Mouse (Mus musculus) hindbrain, embryonic 13.5 days (tissue): ENCODE results near the gene Tmem63b. TPM values are rescaled to one million over a fixed set of nuclear protein-coding genes. Genes with fewer than 3 reads are reported as not detected.

Experiments used
- ATAC-seq: fragments of 200-750 bp; cut with Nextera tagmentation; 2 replicates; pipeline ENCODE4 v1.8.0; 2017; ENCODE audit warnings: moderate TSS enrichment; ENCODE audit not compliant: low FRiP score
- H3K27ac ChIP-seq: fragments of 300-500 bp; sonication (generic); 2 replicates; pipeline ENCODE4 v1.5.1; 2015; ENCODE audit warnings: inconsistent platforms, mild to moderate bottlenecking, moderate library complexity
- H3K27me3 ChIP-seq: fragments of 300-500 bp; sonication (generic); 2 replicates; pipeline ENCODE4 v1.6.1; 2015; ENCODE audit warnings: mild to moderate bottlenecking, inconsistent platforms
- H3K36me3 ChIP-seq: fragments of 300-500 bp; sonication (generic); 2 replicates; pipeline ENCODE4 v1.6.1; 2015; ENCODE audit warnings: mild to moderate bottlenecking, inconsistent platforms
- H3K4me1 ChIP-seq: fragments of 300-500 bp; sonication (generic); replicated peaks from 2 replicates; pipeline ENCODE4 v1.6.1; 2015; ENCODE audit warnings: inconsistent platforms
- H3K4me2 ChIP-seq: fragments of 300-500 bp; sonication (generic); 2 replicates; pipeline ENCODE4 v1.6.1; 2015; ENCODE audit warnings: inconsistent platforms, mild to moderate bottlenecking, moderate library complexity
- H3K4me3 ChIP-seq: fragments of 300-500 bp; sonication (generic); 2 replicates; pipeline ENCODE4 v1.5.1; 2015; ENCODE audit warnings: mild to moderate bottlenecking, inconsistent platforms
- H3K9ac ChIP-seq: fragments of 300-500 bp; sonication (generic); 2 replicates; pipeline ENCODE4 v1.6.1; 2015; ENCODE audit warnings: mild to moderate bottlenecking, inconsistent platforms
- H3K9me3 ChIP-seq: fragments of 300-500 bp; sonication (generic); 2 replicates; pipeline ENCODE4 v1.6.1; 2016; ENCODE audit warnings: inconsistent platforms
- WGBS: fragments of 180-500 bp; shearing (Covaris S2); methylation state at CpG from one replicate; pipeline ENCODE4 v1.1.7; 2015; 5-methylcytosine and 5-hydroxymethylcytosine counted together
- polyA plus RNA-seq: library from polyadenylated mRNA; unstranded; fragments of >200 nt; fragmentation: Nextera tagmentation; extraction: Ambion mirVana; gene quantifications from 2 replicates; pipeline ENCODE4 v1.2.1, GENCODE M21; 2015

Gene Tmem63b
- polyA plus RNA-seq, 1 experiment from 2014 or later, result 123 TPM

DNA sequence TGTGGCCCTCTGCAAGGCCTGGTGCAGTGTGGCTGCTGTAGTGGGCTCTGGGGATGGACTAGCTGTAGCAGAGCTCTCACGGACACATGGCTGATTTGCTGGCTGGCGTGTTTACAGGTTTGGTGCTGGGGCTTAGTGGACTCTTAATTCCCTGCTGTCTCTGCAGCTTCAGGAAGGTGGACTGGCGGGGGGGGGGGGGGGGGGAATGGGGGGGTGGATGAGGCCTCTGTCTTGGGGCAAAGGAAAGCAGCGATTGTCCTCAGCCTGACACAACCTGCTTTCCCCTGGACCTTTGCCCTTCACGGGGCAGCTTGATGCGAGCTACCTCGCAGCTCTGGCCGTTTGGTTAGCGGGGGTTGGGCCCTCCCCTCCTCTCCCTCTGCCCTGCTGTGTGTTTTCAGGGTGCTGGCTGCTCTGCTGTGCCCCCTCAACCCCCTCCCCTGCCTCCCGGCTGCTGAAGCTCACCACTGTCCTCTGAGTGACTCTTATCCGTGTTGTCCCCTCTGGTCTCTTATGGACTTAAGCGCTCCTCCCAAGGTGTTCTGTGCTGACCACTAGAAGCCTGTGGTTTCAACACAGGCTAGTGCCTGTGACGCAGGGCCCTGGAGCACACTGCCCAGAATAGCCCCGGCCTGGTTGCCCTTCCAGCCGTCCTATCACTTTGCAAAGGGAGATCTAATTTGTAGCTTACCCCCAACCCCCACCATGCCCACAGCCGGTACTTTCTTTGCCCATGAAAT, 14.0 kb upstream of the Tmem63b start:
- Histone ChIP-seq H3K4me2 (no peak overlapping the region), H3K9ac (peak overlapping the region; percentile 47), H3K27me3 (no peaks in the 10 kb centered on the region), H3K9me3 (no peaks in the 10 kb centered on the region), H3K27ac (no peak overlapping the region; the same call in 1 of the 2 replicates), H3K36me3 (peaks cover 23% of the 10 kb centered on the region), H3K4me3 (no peak overlapping the region), H3K4me1 (0 out of 2 replicates have a peak, but pooled peaks cover 8% of the 10 kb centered on the region)
- WGBS, result 63% methylated on average over 9 of the region's 16 CpGs
- ATAC-seq, result no peak

DNA sequence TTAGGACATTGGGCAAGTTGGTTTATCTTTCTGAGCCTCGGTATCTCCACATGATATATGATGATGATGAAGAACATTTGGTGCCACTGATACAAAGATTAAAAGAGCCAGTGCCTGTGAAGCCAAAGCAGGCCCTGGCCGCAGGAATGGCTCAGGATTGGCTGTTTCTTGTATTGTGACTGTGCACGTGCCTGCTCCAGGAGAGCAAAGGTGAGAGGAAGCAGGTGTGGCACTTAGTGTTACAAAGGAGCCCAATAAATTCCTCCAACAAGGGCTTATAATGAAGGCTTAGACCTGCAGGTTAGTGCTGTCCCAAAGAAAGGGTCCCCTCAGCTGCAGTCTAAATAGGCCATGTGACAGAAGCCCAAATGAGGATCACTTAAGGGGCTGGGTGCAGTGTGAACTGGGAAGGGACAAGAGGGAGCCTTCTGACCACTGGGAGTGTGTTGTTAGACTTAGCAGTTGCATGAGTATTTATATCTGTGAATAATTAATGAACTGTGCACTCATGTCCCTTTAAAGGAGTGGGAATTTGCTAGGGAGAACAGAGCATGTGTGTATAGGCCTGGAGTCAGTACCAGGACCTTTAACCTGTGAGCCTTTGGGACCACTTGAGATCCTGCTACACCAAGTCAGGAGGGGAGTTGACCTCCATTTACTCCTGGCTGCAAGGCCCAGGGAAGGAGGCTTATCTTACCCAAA, 12.5 kb upstream of the Tmem63b start:
- no peak overlapping the region for H3K4me2 ChIP-seq
- peaks cover 23% of the 10 kb centered on the region for H3K36me3 ChIP-seq
- H3K4me1 ChIP-seq, result 0 out of 2 replicates have a peak, but pooled peaks cover 8% of the 10 kb centered on the region
- H3K4me3 ChIP-seq, result no peak overlapping the region
- whole genome bisulfite sequencing, result 94% methylated on average over 3 of the region's 3 CpGs
- no peak for ATAC-seq
- H3K9me3 ChIP-seq, result no peaks in the 10 kb centered on the region
- H3K27ac ChIP-seq, result no peak overlapping the region
- H3K27me3 ChIP-seq, result no peaks in the 10 kb centered on the region
- H3K9ac ChIP-seq, result no peak overlapping the region

- no peak for ATAC-seq
- WGBS, result 90% methylated on average over 6 of the region's 6 CpGs
- no peak overlapping the region for H3K4me3 ChIP-seq
- no peak overlapping the region for H3K9ac ChIP-seq
- H3K9me3 ChIP-seq, result no peaks in the 10 kb centered on the region
- H3K36me3 ChIP-seq, result peaks cover 23% of the 10 kb centered on the region
- no peak overlapping the region for H3K4me2 ChIP-seq
- 0 out of 2 replicates have a peak, but pooled peaks cover 8% of the 10 kb centered on the region for H3K4me1 ChIP-seq
- no peak overlapping the region for H3K27ac ChIP-seq
- no peaks in the 10 kb centered on the region for H3K27me3 ChIP-seq
These were observed 11.7 kb upstream of the Tmem63b start for GRCm38 (mm10) chr17:45698368-45698767.

- H3K4me1 ChIP-seq, result 0 out of 2 replicates have a peak, but pooled peaks cover 8% of the 10 kb centered on the region
- H3K9me3 ChIP-seq, result no peaks in the 10 kb centered on the region
- no peaks in the 10 kb centered on the region for H3K27me3 ChIP-seq
- no peak overlapping the region for H3K27ac ChIP-seq
- no peak overlapping the region for H3K9ac ChIP-seq
- no peak for ATAC-seq
- H3K4me3 ChIP-seq, result no peak overlapping the region
- H3K36me3 ChIP-seq, result peaks cover 23% of the 10 kb centered on the region
- 94% methylated on average over 9 of the region's 9 CpGs for WGBS
- no peak overlapping the region for H3K4me2 ChIP-seq
These were observed 10.3 kb upstream of the Tmem63b start for GRCm38 (mm10) chr17:45696981-45697380.

DNA sequence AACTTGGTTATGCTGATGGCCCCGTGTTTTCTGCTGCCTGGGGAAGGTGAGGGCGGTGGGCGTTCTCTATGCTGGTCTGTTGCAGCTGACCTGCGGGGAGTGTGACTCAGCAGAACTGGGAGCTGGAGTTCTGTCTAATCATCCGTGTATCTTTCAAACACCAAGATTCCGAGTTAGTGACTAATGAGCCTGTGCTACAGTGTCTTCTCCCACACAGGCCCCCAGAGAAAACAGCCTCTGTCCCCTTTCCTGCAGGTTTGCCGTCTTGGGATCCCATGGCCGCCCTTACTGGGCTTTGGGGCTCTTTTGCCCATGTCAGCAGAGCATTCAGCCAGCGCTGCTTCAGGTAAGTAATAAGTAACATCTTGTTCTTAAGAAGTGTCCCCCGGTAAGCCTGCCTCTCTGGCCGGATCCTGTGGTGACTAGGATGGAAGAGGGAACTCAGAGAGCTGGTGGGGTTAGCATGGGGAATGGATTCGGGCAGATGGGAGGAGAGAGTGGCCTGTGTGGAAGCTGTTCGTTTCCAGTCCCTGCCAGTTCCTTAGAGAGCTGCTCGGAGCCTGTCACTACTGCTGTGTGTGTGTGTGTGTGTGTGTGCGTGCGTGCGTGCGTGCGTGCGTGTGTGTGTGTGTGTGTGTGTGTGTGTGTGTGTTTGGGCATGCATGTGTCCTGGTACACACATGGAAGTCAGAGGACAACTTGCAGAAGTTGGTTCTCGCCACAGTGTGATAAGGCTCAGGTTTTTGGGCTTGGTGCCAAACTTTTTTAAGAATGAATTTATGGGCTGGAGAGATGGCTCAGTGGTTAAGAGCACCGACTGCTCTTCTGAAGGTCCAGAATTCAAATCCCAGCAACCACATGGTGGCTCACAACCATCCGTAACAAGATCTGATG, 8.8 kb upstream of the Tmem63b start:
- WGBS, result 81% methylated on average over 23 of the region's 23 CpGs
- H3K9ac ChIP-seq, result no peak overlapping the region

GRCm38 (mm10) chr17:45693812-45694565, 7.3 kb upstream of the Tmem63b start:
- peaks cover 20% of the 10 kb centered on the region for H3K36me3 ChIP-seq
- H3K4me3 ChIP-seq, result no peak overlapping the region
- H3K27ac ChIP-seq, result no peak overlapping the region
- H3K4me1 ChIP-seq, result no peaks in the 10 kb centered on the region
- 89% methylated on average over 18 of the region's 18 CpGs for WGBS
- H3K9me3 ChIP-seq, result no peaks in the 10 kb centered on the region
- no peak overlapping the region for H3K4me2 ChIP-seq
- peak overlapping the region; percentile 8; the same call in 1 of the 2 replicates for H3K9ac ChIP-seq
- no peaks in the 10 kb centered on the region for H3K27me3 ChIP-seq
- no peak for ATAC-seq

More for the DNA sequence above, 8.8 kb upstream of the Tmem63b start:
- ATAC-seq, result no peak
- no peak overlapping the region for H3K4me2 ChIP-seq
- H3K27me3 ChIP-seq, result no peaks in the 10 kb centered on the region
- peaks cover 23% of the 10 kb centered on the region for H3K36me3 ChIP-seq
- H3K4me3 ChIP-seq, result no peak overlapping the region
- 0 out of 2 replicates have a peak, but pooled peaks cover 5% of the 10 kb centered on the region for H3K4me1 ChIP-seq
- H3K27ac ChIP-seq, result no peak overlapping the region
- no peaks in the 10 kb centered on the region for H3K9me3 ChIP-seq

DNA sequence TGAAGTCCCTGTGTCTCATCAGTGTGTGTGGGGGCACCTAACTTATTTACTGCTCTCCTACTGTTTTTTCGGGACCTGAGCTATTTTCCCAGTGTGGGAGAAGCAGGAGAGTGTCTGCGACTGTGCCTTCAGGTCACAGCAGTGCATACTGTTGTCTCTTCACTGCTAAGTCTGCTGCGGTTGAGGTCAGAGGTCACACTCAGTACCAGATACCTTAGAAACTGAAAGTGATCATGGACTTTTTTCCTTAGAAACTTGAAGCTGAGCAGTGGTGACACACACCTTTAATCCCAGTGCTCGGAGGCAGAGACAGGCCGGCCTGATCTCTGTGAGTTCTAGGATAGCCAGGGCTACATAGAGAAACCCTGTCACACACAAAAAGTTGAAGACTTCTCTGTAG, 5.5 kb upstream of the Tmem63b start:
- no peaks in the 10 kb centered on the region for H3K27me3 ChIP-seq
- peaks cover 8% of the 10 kb centered on the region for H3K4me1 ChIP-seq
- H3K27ac ChIP-seq, result no peak overlapping the region
- H3K9ac ChIP-seq, result no peak overlapping the region
- WGBS, result 87% methylated on average over 5 of the region's 5 CpGs
- H3K4me3 ChIP-seq, result no peak overlapping the region
- no peak for ATAC-seq
- no peak overlapping the region for H3K4me2 ChIP-seq
- no peaks in the 10 kb centered on the region for H3K9me3 ChIP-seq
- peaks cover 7% of the 10 kb centered on the region for H3K36me3 ChIP-seq

DNA sequence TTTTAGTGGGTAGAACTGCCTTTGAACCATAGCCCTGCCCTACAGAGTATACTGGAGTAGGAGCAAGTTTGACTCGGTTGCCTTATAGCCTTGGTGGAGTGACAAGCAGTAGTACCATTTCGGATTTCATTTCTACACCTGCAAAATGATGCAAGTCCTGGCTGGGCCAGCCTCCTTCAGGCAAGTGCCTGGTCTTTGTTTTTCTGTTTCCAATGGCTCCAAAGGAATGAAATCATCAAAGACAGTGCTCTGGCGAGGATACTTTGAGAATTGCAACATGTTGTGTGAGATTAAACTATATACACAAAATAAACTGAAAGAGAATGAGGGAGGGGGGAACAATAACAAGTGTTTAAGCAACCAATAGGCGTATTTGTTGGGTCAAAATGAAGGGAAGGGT, 3.3 kb upstream of the Tmem63b start:
- WGBS, result 96% methylated on average over 4 of the region's 4 CpGs
- Histone ChIP-seq H3K4me2 (no peak overlapping the region), H3K9ac (no peak overlapping the region), H3K4me3 (no peak overlapping the region), H3K27me3 (no peaks in the 10 kb centered on the region), H3K36me3 (no peaks in the 10 kb centered on the region), H3K27ac (no peak overlapping the region), H3K4me1 (peaks cover 16% of the 10 kb centered on the region), H3K9me3 (no peaks in the 10 kb centered on the region)
- no peak for ATAC-seq

- Histone ChIP-seq H3K4me2 (no peak overlapping the region), H3K36me3 (no peaks in the 10 kb centered on the region), H3K4me1 (peaks cover 26% of the 10 kb centered on the region), H3K27me3 (no peaks in the 10 kb centered on the region), H3K9ac (no peak overlapping the region), H3K4me3 (no peak overlapping the region), H3K27ac (no peak overlapping the region), H3K9me3 (no peaks in the 10 kb centered on the region)
- WGBS, result 93% methylated on average over 9 of the region's 9 CpGs
- ATAC-seq, result no peak
These were observed 2.4 kb upstream of the Tmem63b start for GRCm38 (mm10) chr17:45689120-45689519.

GRCm38 (mm10) chr17:45686093-45686619, 549 bp downstream of the Tmem63b start, which contains the start of gene Mrpl14:
TSS of gene Mrpl14 (plus strand) at chr17:45686322.
- Histone ChIP-seq H3K36me3 (no peaks in the 10 kb centered on the region), H3K4me3 (peak within 1 kb of the TSS; percentile 88), H3K9ac (peak within 1 kb of the TSS; percentile 96), H3K9me3 (no peaks in the 10 kb centered on the region), H3K4me2 (peak within 1 kb of the TSS; percentile 89), H3K27me3 (no peaks in the 10 kb centered on the region), H3K27ac (peak within 1 kb of the TSS; percentile 96), H3K4me1 (peaks cover 35% of the 10 kb centered on the region)
- ATAC-seq, result peak; percentile 90
- WGBS, result under 1% methylated on average over 47 of the region's 50 CpGs
